Mouse (Mus musculus) thymus, adult 2 months (tissue): ENCODE measurements at regions not wholly inside any gene's neighbourhood (a gene's known extent, or its start where the extent isn't known, plus 50 kb on each side); places are given as distances from the start of the nearest gene placed in this dataset.

Experiments used
- DNase-seq: peaks from one replicate; pipeline ENCODE4 v3.0.0; 2021
- H3K27ac ChIP-seq: fragments of 200-500 bp; 2 replicates; pipeline ENCODE4 v1.5.1; 2012; ENCODE audit warnings: low read length, control low read depth; ENCODE audit not compliant: control insufficient read depth, insufficient read depth
- H3K27me3 ChIP-seq: fragments of 200-500 bp; 2 replicates; pipeline ENCODE4 v1.6.1; 2012; ENCODE audit warnings: mild to moderate bottlenecking, low read length, moderate library complexity, mixed read lengths; ENCODE audit not compliant: control insufficient read depth, insufficient read depth
- H3K36me3 ChIP-seq: fragments of 200-500 bp; 2 replicates; pipeline ENCODE4 v1.6.1; 2012; ENCODE audit warnings: mild to moderate bottlenecking, low read length, moderate library complexity; ENCODE audit not compliant: control insufficient read depth, insufficient read depth
- H3K4me1 ChIP-seq: fragments of 200-500 bp; replicated peaks from 2 replicates; pipeline ENCODE4 v1.6.1; 2012; ENCODE audit warnings: low read length; ENCODE audit not compliant: control insufficient read depth, insufficient read depth
- H3K4me3 ChIP-seq: fragments of 200-500 bp; 2 replicates; pipeline ENCODE4 v1.5.1; 2012; ENCODE audit warnings: mild to moderate bottlenecking, low read length, control low read depth, moderate library complexity; ENCODE audit not compliant: control insufficient read depth, insufficient read depth
- CTCF ChIP-seq: fragments of 200-500 bp; IDR thresholded peaks from 2 replicates; pipeline ENCODE4 v1.5.1; 2012; ENCODE audit warnings: mild to moderate bottlenecking, control low read depth, low read length, moderate library complexity, borderline replicate concordance; ENCODE audit not compliant: control insufficient read depth, poor library complexity, insufficient read depth; ENCODE audit errors: extremely low read depth
- POLR2A ChIP-seq: fragments of 200-500 bp; IDR thresholded peaks from 2 replicates; pipeline ENCODE4 v1.6.1; 2012; ENCODE audit warnings: mild to moderate bottlenecking, low read length, control low read depth, moderate library complexity; ENCODE audit not compliant: control insufficient read depth, poor library complexity, insufficient read depth; ENCODE audit errors: extremely low read depth
- WGBS: fragments of 180-500 bp; shearing (Covaris S2); methylation state at CpG from one replicate; pipeline ENCODE4 v1.1.7; 2018; 5-methylcytosine and 5-hydroxymethylcytosine counted together

GRCm38 (mm10) chr5:52016992-52017391 is 173.3 kb downstream of the Dhx15 start:
- no peaks in the 10 kb centered on the region for H3K36me3 ChIP-seq
- 16% methylated on average over 3 of the region's 3 CpGs for WGBS
- DNase-seq = no peak
- TF ChIP-seq POLR2A (no peak), CTCF (no peak)
- H3K27ac ChIP-seq = no peak overlapping the region
- no peaks in the 10 kb centered on the region for H3K4me1 ChIP-seq
- H3K27me3 ChIP-seq = no peaks in the 10 kb centered on the region
- no peak overlapping the region for H3K4me3 ChIP-seq

DNA sequence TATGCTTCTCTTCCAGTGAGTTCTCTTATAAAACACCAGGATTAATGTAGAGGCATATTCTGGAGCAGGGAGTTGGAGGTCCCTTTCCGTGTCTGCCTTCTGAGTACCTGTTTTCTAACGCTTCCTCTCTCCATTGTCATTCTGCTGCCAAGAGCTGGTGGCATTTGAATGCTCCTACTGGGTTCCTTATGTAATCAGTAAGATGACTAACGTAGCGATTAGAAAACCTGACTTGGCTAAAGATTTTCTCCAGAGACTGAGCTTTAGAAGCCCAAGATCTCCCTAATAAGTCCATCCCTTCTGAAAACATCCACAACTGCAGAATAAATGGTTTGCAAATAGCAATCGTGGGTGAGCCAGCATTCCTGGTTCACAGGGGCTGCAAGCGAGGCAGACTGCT is 174.5 kb downstream of the Dhx15 start:
- Histone ChIP-seq H3K27ac (no peak overlapping the region), H3K4me1 (no peaks in the 10 kb centered on the region), H3K27me3 (no peaks in the 10 kb centered on the region), H3K36me3 (no peaks in the 10 kb centered on the region), H3K4me3 (no peak overlapping the region)
- DNase-seq = no peak
- no peak for TF ChIP-seq POLR2A
- TF ChIP-seq CTCF = no peak
- WGBS = 95% methylated on average over 6 of the region's 6 CpGs

GRCm38 (mm10) chr5:52010426-52010825 is 179.9 kb downstream of the Dhx15 start:
- no peak for DNase-seq
- H3K27me3 ChIP-seq = no peaks in the 10 kb centered on the region
- TF ChIP-seq CTCF (no peak), POLR2A (no peak)
- no peak overlapping the region for H3K4me3 ChIP-seq
- H3K27ac ChIP-seq = no peak overlapping the region
- H3K36me3 ChIP-seq = no peaks in the 10 kb centered on the region
- WGBS = 97% methylated on average over 7 of the region's 7 CpGs
- H3K4me1 ChIP-seq = no peaks in the 10 kb centered on the region

DNA sequence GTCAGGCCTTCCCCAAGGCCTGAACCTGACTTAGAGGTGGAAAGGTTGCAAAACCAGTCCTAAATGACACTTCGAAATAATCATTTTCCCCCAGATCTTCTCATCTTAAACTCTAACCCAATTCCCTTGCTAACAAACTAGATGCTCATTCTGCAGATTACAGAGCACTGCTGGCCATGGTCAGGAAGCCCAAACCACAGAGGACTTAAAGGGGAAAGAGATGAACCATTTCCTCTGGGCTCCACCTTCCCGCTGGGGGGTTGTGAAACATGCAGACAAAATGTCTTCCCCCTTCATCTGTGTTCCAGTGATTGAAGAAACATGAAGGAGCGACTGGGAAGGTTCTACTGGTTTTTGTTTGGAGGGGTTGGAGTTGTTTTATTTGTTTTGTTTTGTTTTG is 181.4 kb downstream of the Dhx15 start:
- no peak for DNase-seq
- Histone ChIP-seq H3K36me3 (no peaks in the 10 kb centered on the region), H3K4me3 (no peak overlapping the region), H3K27ac (no peak overlapping the region), H3K27me3 (no peaks in the 10 kb centered on the region), H3K4me1 (no peaks in the 10 kb centered on the region)
- 14% methylated on average over 3 of the region's 3 CpGs for WGBS
- TF ChIP-seq POLR2A (no peak), CTCF (no peak)

- Histone ChIP-seq H3K36me3 (no peaks in the 10 kb centered on the region), H3K27ac (no peak overlapping the region), H3K27me3 (no peaks in the 10 kb centered on the region), H3K4me1 (no peaks in the 10 kb centered on the region), H3K4me3 (no peak overlapping the region)
- no peak for TF ChIP-seq POLR2A
- TF ChIP-seq CTCF = no peak
- WGBS = 5% methylated on average over 3 of the region's 3 CpGs
- no peak for DNase-seq
These were observed 183.5 kb downstream of the Dhx15 start for GRCm38 (mm10) chr5:52006843-52007242.

- TF ChIP-seq POLR2A = no peak
- TF ChIP-seq CTCF = no peak
- Histone ChIP-seq H3K4me3 (no peak overlapping the region), H3K27ac (no peak overlapping the region), H3K27me3 (no peaks in the 10 kb centered on the region), H3K4me1 (no peaks in the 10 kb centered on the region), H3K36me3 (no peaks in the 10 kb centered on the region)
- 88% methylated on average over 10 of the region's 10 CpGs for WGBS
- no peak for DNase-seq
These were observed 199.3 kb downstream of the Dhx15 start for GRCm38 (mm10) chr5:51990847-51991610.

- TF ChIP-seq POLR2A (no peak), CTCF (no peak)
- Histone ChIP-seq H3K4me1 (no peaks in the 10 kb centered on the region), H3K36me3 (no peaks in the 10 kb centered on the region), H3K27me3 (no peaks in the 10 kb centered on the region), H3K4me3 (no peak overlapping the region), H3K27ac (no peak overlapping the region)
- no peak for DNase-seq
- 91% methylated on average over 4 of the region's 4 CpGs for WGBS
These were observed 200.9 kb downstream of the Dhx15 start for GRCm38 (mm10) chr5:51989396-51989795.

DNA sequence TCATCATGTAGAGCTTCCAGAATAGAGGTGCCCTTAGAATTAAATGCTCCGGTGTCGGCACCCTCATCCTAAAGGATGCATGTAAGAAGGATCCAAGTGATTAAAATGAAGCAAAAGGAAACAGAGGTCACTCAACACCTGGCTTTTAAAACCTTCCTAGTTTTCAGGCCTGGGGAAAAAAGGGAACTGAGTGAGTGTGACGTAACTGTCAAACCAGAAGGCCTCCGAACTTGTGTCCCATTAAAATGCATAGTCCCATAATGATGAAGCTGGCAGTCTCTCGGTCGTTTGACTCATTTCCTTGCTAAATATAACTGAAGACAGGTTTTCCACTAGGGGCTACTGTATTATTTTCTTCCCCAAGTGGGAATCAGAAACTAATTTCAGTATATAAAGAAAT is 201.4 kb downstream of the Dhx15 start:
- DNase-seq = no peak
- no peaks in the 10 kb centered on the region for H3K36me3 ChIP-seq
- TF ChIP-seq POLR2A (no peak), CTCF (no peak)
- H3K27ac ChIP-seq = no peak overlapping the region
- whole genome bisulfite sequencing = 32% methylated on average over 6 of the region's 6 CpGs
- H3K4me3 ChIP-seq = no peak overlapping the region
- no peaks in the 10 kb centered on the region for H3K4me1 ChIP-seq
- no peaks in the 10 kb centered on the region for H3K27me3 ChIP-seq
